Mouse (Mus musculus) midbrain, embryonic 10.5 days (tissue): ENCODE results near the gene Tmc4. TPM values are rescaled to one million over a fixed set of nuclear protein-coding genes. Genes with fewer than 3 reads are reported as not detected.
A peak's percentile ranks its signal among the peaks of the same experiment; 100 is the strongest.
"Not testable (repeated sequence)": the region's sequence is repeated elsewhere in the genome, so short reads cannot be mapped to it uniquely, and the experiment has no call there.

Experiments
- DNase-seq: peaks from one replicate; pipeline ENCODE4 v3.0.0-alpha.2; 2017; ENCODE audit warnings: low spot score
- H3K27ac ChIP-seq: fragments of 300-500 bp; sonication (generic); replicated peaks from 2 replicates; pipeline ENCODE4 v1.5.1; 2016; ENCODE audit warnings: mild to moderate bottlenecking
- H3K27me3 ChIP-seq: fragments of 300-500 bp; sonication (generic); 2 replicates; pipeline ENCODE4 v1.6.1; 2016; ENCODE audit warnings: low read depth, mild to moderate bottlenecking; ENCODE audit not compliant: poor library complexity, severe bottlenecking
- H3K36me3 ChIP-seq: fragments of 300-500 bp; sonication (generic); 2 replicates; pipeline ENCODE4 v1.6.1; 2016; ENCODE audit warnings: mild to moderate bottlenecking, moderate library complexity
- H3K4me1 ChIP-seq: fragments of 300-500 bp; sonication (generic); 2 replicates; pipeline ENCODE4 v1.6.1; 2016
- H3K4me3 ChIP-seq: fragments of 300-500 bp; sonication (generic); 2 replicates; pipeline ENCODE4 v1.5.1; 2016; ENCODE audit warnings: mild to moderate bottlenecking, moderate library complexity
- H3K9me3 ChIP-seq: fragments of 300-500 bp; sonication (generic); replicated peaks from 2 replicates; pipeline ENCODE4 v1.6.1; 2016; ENCODE audit warnings: mild to moderate bottlenecking
- WGBS: fragments of 180-500 bp; shearing (Covaris S2); methylation state at CpG from one replicate; pipeline ENCODE4 v1.1.7; 2016; 5-methylcytosine and 5-hydroxymethylcytosine counted together
- polyA plus RNA-seq: library from polyadenylated mRNA; unstranded; fragments of >200 nt; fragmentation: Nextera tagmentation; extraction: Ambion mirVana; gene quantifications from 2 replicates; pipeline ENCODE4 v1.2.1, GENCODE M21; 2016

The Tmc4 gene
- polyA plus RNA-seq, 1 experiment from 2014 or later: 3.1 TPM

GRCm38 (mm10) chr7:3704475-3704874, 27.1 kb upstream of the Tmc4 start:
- peak overlapping the region; percentile 96 for H3K27ac ChIP-seq
- WGBS: under 1% methylated on average over 20 of the region's 20 CpGs
- peak overlapping the region; percentile 88 for H3K4me3 ChIP-seq
- H3K27me3 ChIP-seq: no peaks in the 10 kb centered on the region
- peaks cover 64% of the 10 kb centered on the region for H3K36me3 ChIP-seq
- no peak for DNase-seq
- peaks cover 28% of the 10 kb centered on the region for H3K4me1 ChIP-seq
- no peaks in the 10 kb centered on the region for H3K9me3 ChIP-seq

- peaks cover 70% of the 10 kb centered on the region for H3K36me3 ChIP-seq
Observed at GRCm38 (mm10) chr7:3703879-3704441, 26.6 kb upstream of the Tmc4 start, which contains the start of gene Rps9. Gene Rps9, plus strand, starts transcription at chr7:3703993.

GRCm38 (mm10) chr7:3703148-3703878, 26.0 kb upstream of the Tmc4 start:
- peaks cover 74% of the 10 kb centered on the region for H3K36me3 ChIP-seq

More at GRCm38 (mm10) chr7:3703879-3704441, 26.6 kb upstream of the Tmc4 start, which contains the start of gene Rps9:
- H3K27ac ChIP-seq: peak within 1 kb of the TSS; percentile 96
- H3K4me3 ChIP-seq: peak within 1 kb of the TSS; percentile 88
- H3K4me1 ChIP-seq: peaks cover 28% of the 10 kb centered on the region
- 1% methylated on average over 42 of the region's 42 CpGs for WGBS
- no peaks in the 10 kb centered on the region for H3K9me3 ChIP-seq
- no peaks in the 10 kb centered on the region for H3K27me3 ChIP-seq
- peak; percentile 95 for DNase-seq

GRCm38 (mm10) chr7:3698471-3698870, 21.1 kb upstream of the Tmc4 start:
- H3K4me1 ChIP-seq: peaks cover 19% of the 10 kb centered on the region
- H3K9me3 ChIP-seq: no peaks in the 10 kb centered on the region
- 94% methylated on average over 6 of the region's 6 CpGs for WGBS
- no peak overlapping the region for H3K27ac ChIP-seq
- DNase-seq: no peak
- H3K27me3 ChIP-seq: no peaks in the 10 kb centered on the region
- peaks cover 62% of the 10 kb centered on the region for H3K36me3 ChIP-seq
- H3K4me3 ChIP-seq: no peak overlapping the region

More at GRCm38 (mm10) chr7:3703148-3703878, 26.0 kb upstream of the Tmc4 start:
- H3K4me1 ChIP-seq: peaks cover 28% of the 10 kb centered on the region
- WGBS: 22% methylated on average over 6 of the region's 6 CpGs
- peak overlapping the region; percentile 88 for H3K4me3 ChIP-seq
- peak overlapping the region; percentile 96 for H3K27ac ChIP-seq
- H3K27me3 ChIP-seq: no peaks in the 10 kb centered on the region
- H3K9me3 ChIP-seq: no peaks in the 10 kb centered on the region
- DNase-seq: no peak

- peaks cover 54% of the 10 kb centered on the region for H3K36me3 ChIP-seq
Observed at GRCm38 (mm10) chr7:3694949-3695305, 17.6 kb upstream of the Tmc4 start.

GRCm38 (mm10) chr7:3694076-3694948, 17.0 kb upstream of the Tmc4 start:
- under 1% methylated on average over 48 of the region's 55 CpGs for WGBS
- Histone ChIP-seq H3K4me3 (peak overlapping the region; percentile 83), H3K36me3 (peaks cover 48% of the 10 kb centered on the region), H3K9me3 (no peaks in the 10 kb centered on the region), H3K27me3 (no peaks in the 10 kb centered on the region), H3K4me1 (peaks cover 25% of the 10 kb centered on the region), H3K27ac (peak overlapping the region; percentile 92)
- DNase-seq: peak; percentile 77

More at GRCm38 (mm10) chr7:3694949-3695305, 17.6 kb upstream of the Tmc4 start:
- H3K9me3 ChIP-seq, DNase-seq, H3K27me3 ChIP-seq: not testable (repeated sequence)
- Histone ChIP-seq H3K4me1 (peaks cover 25% of the 10 kb centered on the region), H3K27ac (peak overlapping the region; percentile 92), H3K4me3 (peak overlapping the region; percentile 83)
- 15% methylated on average over 9 of the region's 9 CpGs for WGBS

GRCm38 (mm10) chr7:3693809-3694075, 16.4 kb upstream of the Tmc4 start:
- peak overlapping the region; percentile 92 for H3K27ac ChIP-seq
- no peaks in the 10 kb centered on the region for H3K9me3 ChIP-seq
- 0% methylated on average over 18 of the region's 18 CpGs for WGBS

GRCm38 (mm10) chr7:3692987-3693808, 15.8 kb upstream of the Tmc4 start, which contains the start of gene Mboat7:
Gene Mboat7, minus strand, starts transcription at chr7:3693523.
- H3K4me1 ChIP-seq: peaks cover 25% of the 10 kb centered on the region
- peaks cover 41% of the 10 kb centered on the region for H3K36me3 ChIP-seq
- no peaks in the 10 kb centered on the region for H3K9me3 ChIP-seq
- peak within 1 kb of the TSS; percentile 83 for H3K4me3 ChIP-seq
- H3K27ac ChIP-seq: peak within 1 kb of the TSS; percentile 92
- WGBS: under 1% methylated on average over 55 of the region's 55 CpGs
- DNase-seq: peak; percentile 95
- no peaks in the 10 kb centered on the region for H3K27me3 ChIP-seq

More at GRCm38 (mm10) chr7:3693809-3694075, 16.4 kb upstream of the Tmc4 start:
- H3K4me3 ChIP-seq: peak overlapping the region; percentile 83
- DNase-seq: no peak
- H3K4me1 ChIP-seq: peaks cover 25% of the 10 kb centered on the region
- no peaks in the 10 kb centered on the region for H3K27me3 ChIP-seq
- H3K36me3 ChIP-seq: peaks cover 43% of the 10 kb centered on the region

GRCm38 (mm10) chr7:3692382-3692986, 15.1 kb upstream of the Tmc4 start, which contains the start of gene Tsen34:
Gene Tsen34, plus strand, starts transcription at chr7:3692863.
- peaks cover 39% of the 10 kb centered on the region for H3K36me3 ChIP-seq
- peak within 1 kb of the TSS; percentile 83 for H3K4me3 ChIP-seq
- no peaks in the 10 kb centered on the region for H3K9me3 ChIP-seq
- H3K4me1 ChIP-seq: peaks cover 25% of the 10 kb centered on the region
- H3K27ac ChIP-seq: peak within 1 kb of the TSS; percentile 92
- no peak for DNase-seq
- 0% methylated on average over 49 of the region's 49 CpGs for WGBS
- no peaks in the 10 kb centered on the region for H3K27me3 ChIP-seq

GRCm38 (mm10) chr7:3691919-3692318, 14.6 kb upstream of the Tmc4 start:
- Histone ChIP-seq H3K4me3 (peak overlapping the region; percentile 83), H3K36me3 (peaks cover 39% of the 10 kb centered on the region), H3K27me3 (no peaks in the 10 kb centered on the region), H3K4me1 (peaks cover 25% of the 10 kb centered on the region), H3K9me3 (no peaks in the 10 kb centered on the region), H3K27ac (peak overlapping the region; percentile 92)
- no peak for DNase-seq
- 44% methylated on average over 3 of the region's 3 CpGs for WGBS

GRCm38 (mm10) chr7:3685400-3686187, 8.2 kb upstream of the Tmc4 start:
- Histone ChIP-seq H3K36me3 (peaks cover 45% of the 10 kb centered on the region), H3K4me1 (peaks cover 25% of the 10 kb centered on the region), H3K27me3 (no peaks in the 10 kb centered on the region), H3K4me3 (peak overlapping the region; percentile 8; the same call in 1 of the 2 replicates), H3K27ac (peak overlapping the region; percentile 78), H3K9me3 (peaks cover 3% of the 10 kb centered on the region; the same call in 1 of the 2 replicates)
- WGBS: 82% methylated on average over 31 of the region's 31 CpGs
- no peak for DNase-seq
